Mouse (Mus musculus): ENCODE data around the gene Rtraf. TPM values are rescaled to one million over a fixed set of nuclear protein-coding genes. Genes with fewer than 3 reads are reported as not detected.

Rtraf gene
- polyA plus RNA-seq, 1 experiment from 2014 or later, result 196 TPM

DNA sequence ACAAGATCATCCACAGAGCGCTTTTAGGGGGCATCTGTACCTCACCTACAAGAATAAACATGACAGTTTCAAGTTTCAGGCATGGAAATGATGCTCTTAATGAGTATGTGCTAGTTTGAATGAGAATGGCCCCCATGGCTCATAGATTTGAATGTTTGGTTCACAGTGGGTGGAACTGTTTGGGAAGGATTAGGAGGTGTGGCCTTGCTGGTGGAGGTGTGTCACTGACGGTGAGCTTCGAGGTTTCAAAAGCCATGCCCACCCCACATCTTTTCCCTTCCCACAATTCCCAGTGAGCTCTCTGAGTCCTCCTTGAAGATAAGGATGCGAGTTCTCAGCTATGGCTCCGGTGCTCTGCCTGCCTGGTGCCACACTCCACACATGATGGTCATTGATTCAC is 1.9 kb downstream of the Rtraf start:
- no peak for DNase-seq (ENCODE audit: low spot score)
- peaks cover 32% of the 10 kb centered on the region for H3K36me3 ChIP-seq
- peaks cover 5% of the 10 kb centered on the region; the same call in 1 of the 2 replicates for H3K4me1 ChIP-seq
- no peaks in the 10 kb centered on the region for H3K27me3 ChIP-seq (ENCODE audit: insufficient read depth, poor library complexity, severe bottlenecking)
- H3K27ac ChIP-seq, result no peak overlapping the region
- no peak overlapping the region for H3K4me3 ChIP-seq
- over 99% methylated on average over 5 of the region's 5 CpGs for WGBS
- no peaks in the 10 kb centered on the region for H3K9me3 ChIP-seq

DNA sequence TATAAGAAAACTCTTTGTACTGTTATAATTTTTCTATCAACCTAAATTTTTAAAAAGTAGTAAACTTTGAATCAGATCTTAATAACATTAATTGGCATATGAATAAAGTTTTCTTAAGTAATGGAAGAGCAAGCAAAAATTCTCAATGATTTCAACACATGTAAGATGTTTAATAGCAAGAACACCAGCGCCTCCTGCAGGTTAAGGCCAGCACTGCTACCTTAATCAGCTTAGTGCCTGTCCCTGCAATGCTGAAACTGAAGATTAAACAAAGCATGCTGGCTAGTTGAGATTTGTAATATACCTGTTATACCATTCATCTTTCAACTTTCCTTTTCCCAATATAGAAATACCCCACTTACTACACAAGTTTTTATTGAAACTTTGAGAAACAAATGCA is 5.7 kb downstream of the Rtraf start:
- peaks cover 68% of the 10 kb centered on the region for H3K36me3 ChIP-seq
- H3K9me3 ChIP-seq, result no peaks in the 10 kb centered on the region
- WGBS, result 10% methylated on average over 1 of the region's 1 CpGs
- peaks cover 5% of the 10 kb centered on the region; the same call in 1 of the 2 replicates for H3K4me1 ChIP-seq
- DNase-seq (ENCODE audit: low spot score), result no peak
- no peaks in the 10 kb centered on the region for H3K27me3 ChIP-seq (ENCODE audit: insufficient read depth, poor library complexity, severe bottlenecking)
- H3K4me3 ChIP-seq, result no peak overlapping the region
- H3K27ac ChIP-seq, result no peak overlapping the region

DNA sequence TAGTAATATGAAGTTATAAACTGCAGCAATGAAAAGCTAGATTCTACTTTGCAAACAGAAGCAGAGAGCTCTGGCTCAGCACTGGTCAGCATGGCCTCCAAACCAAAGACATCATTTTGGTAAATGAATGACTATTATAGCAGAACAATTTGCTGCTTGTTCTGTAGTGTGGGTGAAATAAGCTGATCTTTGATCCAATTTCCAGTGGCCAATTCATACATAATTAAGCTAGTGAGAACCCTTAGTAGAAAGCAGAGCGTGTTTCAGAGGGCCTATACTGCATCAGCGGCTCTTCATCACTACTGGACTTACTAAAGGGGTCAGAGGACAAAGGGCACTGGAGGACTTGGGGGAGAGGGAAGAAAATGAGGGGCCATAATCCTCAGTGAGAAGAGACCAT is 10.6 kb downstream of the Rtraf start:
- H3K36me3 ChIP-seq, result peaks cover 75% of the 10 kb centered on the region
- WGBS, result 90% methylated on average over 2 of the region's 2 CpGs
- no peak for DNase-seq (ENCODE audit: low spot score)

DNA sequence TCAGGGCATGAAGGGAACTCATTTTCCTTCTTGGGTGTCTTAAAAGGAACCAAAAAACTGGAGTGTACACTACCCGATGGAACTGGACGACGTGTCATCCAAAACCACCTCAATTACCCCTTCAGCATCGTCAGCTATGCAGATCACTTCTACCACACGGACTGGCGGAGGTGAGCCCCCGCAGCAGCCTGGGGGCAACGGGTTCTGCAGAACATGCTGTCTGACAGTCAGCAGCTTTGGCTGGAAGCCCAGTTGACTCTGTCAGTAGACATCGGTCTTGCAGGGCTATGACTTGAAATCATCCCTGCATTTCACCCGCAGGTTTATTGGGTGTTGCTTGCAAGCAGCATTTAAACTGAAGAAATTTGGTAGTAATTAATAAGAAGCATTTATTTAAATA is 13.7 kb downstream of the Rtraf start:
- H3K4me1 ChIP-seq, result no peaks in the 10 kb centered on the region
- no peak overlapping the region for H3K4me3 ChIP-seq
- no peak overlapping the region for H3K27ac ChIP-seq
- no peaks in the 10 kb centered on the region for H3K27me3 ChIP-seq (ENCODE audit: insufficient read depth, poor library complexity, severe bottlenecking)
- peaks cover 76% of the 10 kb centered on the region for H3K36me3 ChIP-seq
- DNase-seq (ENCODE audit: low spot score), result no peak
- H3K9me3 ChIP-seq, result no peaks in the 10 kb centered on the region
- WGBS, result 78% methylated on average over 10 of the region's 10 CpGs

More for the DNA sequence above, 10.6 kb downstream of the Rtraf start:
- no peak overlapping the region for H3K4me3 ChIP-seq
- no peaks in the 10 kb centered on the region for H3K27me3 ChIP-seq (ENCODE audit: insufficient read depth, poor library complexity, severe bottlenecking)
- no peaks in the 10 kb centered on the region for H3K4me1 ChIP-seq
- no peaks in the 10 kb centered on the region for H3K9me3 ChIP-seq
- H3K27ac ChIP-seq, result no peak overlapping the region

DNA sequence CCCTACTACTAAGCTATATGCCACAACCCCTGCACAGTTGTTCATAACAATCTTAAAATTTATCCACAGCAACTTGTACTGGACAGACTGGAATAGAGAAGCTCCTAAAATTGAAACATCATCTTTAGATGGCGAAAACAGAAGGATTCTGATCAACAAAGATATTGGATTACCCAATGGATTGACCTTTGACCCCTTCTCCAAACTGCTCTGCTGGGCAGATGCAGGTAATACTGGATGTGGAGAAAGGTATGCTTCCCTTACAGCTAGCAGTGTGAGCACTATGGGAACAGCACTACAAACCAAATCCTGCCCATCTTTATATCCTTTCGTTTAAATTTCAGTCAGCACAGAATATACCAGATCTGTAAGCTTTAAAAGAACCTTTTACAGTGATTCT is 15.8 kb downstream of the Rtraf start:
- no peak overlapping the region for H3K27ac ChIP-seq
- no peak overlapping the region for H3K4me3 ChIP-seq
- peaks cover 10% of the 10 kb centered on the region for H3K4me1 ChIP-seq
- peaks cover 75% of the 10 kb centered on the region for H3K36me3 ChIP-seq
- WGBS, result 92% methylated on average over 2 of the region's 2 CpGs
- H3K9me3 ChIP-seq, result no peaks in the 10 kb centered on the region
- no peak for DNase-seq (ENCODE audit: low spot score)
- H3K27me3 ChIP-seq (ENCODE audit: insufficient read depth, poor library complexity, severe bottlenecking), result no peaks in the 10 kb centered on the region

DNA sequence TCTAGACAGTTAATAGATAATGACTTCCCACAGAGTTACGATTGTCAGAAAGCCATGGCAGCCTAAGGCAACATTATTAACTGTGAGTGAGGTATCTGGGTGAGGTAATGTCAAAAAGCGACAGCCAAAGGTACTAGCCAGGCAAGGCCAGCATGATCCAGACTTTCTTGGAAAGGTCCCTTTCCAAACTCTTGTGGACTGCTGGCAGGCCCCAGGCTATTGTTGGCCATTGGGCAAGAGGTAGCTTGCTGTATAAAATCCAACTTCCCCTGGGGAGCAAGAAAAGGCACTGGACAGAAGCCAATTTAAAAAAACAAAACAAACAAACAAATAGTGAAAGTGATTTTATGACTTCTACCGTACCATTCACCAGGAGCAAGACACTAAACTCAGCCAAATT is 16.3 kb downstream of the Rtraf start:
- peaks cover 73% of the 10 kb centered on the region for H3K36me3 ChIP-seq
- no peaks in the 10 kb centered on the region for H3K9me3 ChIP-seq
- H3K4me1 ChIP-seq, result peaks cover 10% of the 10 kb centered on the region
- H3K27ac ChIP-seq, result no peak overlapping the region
- no peaks in the 10 kb centered on the region for H3K27me3 ChIP-seq (ENCODE audit: insufficient read depth, poor library complexity, severe bottlenecking)
- no peak for DNase-seq (ENCODE audit: low spot score)
- no peak overlapping the region for H3K4me3 ChIP-seq
- WGBS, result 82% methylated on average over 3 of the region's 3 CpGs

DNA sequence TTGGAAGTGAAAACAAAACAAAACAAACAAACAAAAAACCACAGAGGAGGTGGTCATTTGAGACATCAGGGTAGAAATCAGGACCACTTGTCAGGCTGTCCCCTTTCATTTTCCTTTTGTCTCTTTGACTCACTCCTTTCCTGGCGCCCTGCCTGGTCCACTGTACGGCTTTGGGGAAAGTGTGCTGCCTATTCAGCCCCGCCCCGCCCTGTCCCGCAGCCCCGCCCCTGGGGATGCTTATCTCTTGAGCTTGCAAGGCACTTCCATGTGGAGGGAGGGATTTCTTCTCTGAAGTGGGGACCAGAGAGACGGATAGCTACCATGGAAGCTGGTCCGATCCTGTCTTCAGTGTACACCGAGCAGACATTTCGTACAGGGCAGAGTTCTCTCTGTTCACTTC is 20.0 kb downstream of the Rtraf start:
- DNase-seq (ENCODE audit: low spot score), result no peak
- Histone ChIP-seq H3K4me1 (peaks cover 10% of the 10 kb centered on the region), H3K36me3 (peaks cover 82% of the 10 kb centered on the region), H3K27me3 (ENCODE audit: insufficient read depth, poor library complexity, severe bottlenecking) (no peaks in the 10 kb centered on the region), H3K4me3 (no peak overlapping the region), H3K9me3 (no peaks in the 10 kb centered on the region), H3K27ac (no peak overlapping the region)
- 35% methylated on average over 10 of the region's 10 CpGs for WGBS

DNA sequence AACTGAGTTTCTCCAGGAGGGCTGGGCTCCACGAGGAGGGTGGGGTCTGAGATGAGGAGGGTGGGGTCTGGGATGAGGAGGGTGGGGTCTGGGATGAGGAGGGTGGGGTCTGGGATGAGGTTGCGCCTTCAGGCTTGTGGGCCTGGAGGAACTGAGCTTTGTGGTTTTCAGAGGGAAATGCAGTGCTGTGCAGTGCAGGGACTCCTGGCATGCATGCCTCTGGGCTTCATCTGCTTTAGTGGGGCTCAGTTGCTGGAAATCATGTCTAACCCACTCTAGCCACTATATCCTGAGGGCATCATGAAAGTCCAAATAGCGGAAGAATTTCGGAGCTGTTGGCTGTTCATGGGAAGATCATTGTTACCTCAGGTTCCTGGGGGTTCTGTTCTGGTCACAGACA is 20.4 kb downstream of the Rtraf start:
- H3K4me3 ChIP-seq, result no peak overlapping the region

DNA sequence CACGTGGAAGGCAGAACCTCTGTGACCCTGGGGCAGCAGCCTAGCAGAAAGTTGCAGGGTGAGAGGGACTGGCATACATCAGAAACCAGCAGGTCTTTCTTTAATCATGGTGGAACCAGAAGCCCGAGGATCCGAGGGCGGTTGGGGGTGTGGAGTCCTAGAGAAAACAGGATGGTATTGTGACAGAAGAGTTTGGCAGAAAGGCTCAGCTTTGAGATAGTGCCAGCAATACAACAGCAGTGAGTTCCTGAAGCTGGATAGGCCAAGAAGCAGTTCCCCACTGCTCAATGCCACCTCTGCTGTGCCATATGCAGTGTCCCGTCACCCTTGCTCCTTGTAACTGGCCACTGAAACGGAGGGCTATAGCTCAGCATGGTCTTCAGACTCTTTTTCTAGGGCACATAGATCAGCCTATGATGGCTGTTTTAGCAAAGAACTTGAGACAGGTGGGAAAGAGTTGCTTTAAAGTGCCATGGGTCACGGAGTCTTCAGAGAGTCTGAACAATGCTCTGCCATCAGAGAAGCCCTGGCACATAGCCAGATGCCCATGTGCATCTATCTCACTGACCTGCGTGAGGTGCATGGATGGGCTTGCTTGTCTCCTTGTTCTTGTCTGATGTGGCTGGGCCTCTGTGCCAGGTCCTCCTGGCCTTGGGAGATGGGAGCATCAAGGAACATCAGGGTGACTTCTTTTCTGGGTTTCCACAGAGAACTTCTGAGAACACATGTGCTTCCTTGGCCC is 22.0 kb downstream of the Rtraf start:
- H3K27ac ChIP-seq, result no peak overlapping the region
- H3K36me3 ChIP-seq, result peaks cover 94% of the 10 kb centered on the region
- no peak overlapping the region for H3K4me3 ChIP-seq
- H3K9me3 ChIP-seq, result no peaks in the 10 kb centered on the region
- H3K27me3 ChIP-seq (ENCODE audit: insufficient read depth, poor library complexity, severe bottlenecking), result no peaks in the 10 kb centered on the region
- WGBS, result 84% methylated on average over 8 of the region's 8 CpGs
- peaks cover 16% of the 10 kb centered on the region for H3K4me1 ChIP-seq
- DNase-seq (ENCODE audit: low spot score), result no peak

More for the DNA sequence above, 20.4 kb downstream of the Rtraf start:
- H3K27ac ChIP-seq, result no peak overlapping the region
- peaks cover 86% of the 10 kb centered on the region for H3K36me3 ChIP-seq
- H3K4me1 ChIP-seq, result peaks cover 10% of the 10 kb centered on the region
- no peaks in the 10 kb centered on the region for H3K9me3 ChIP-seq
- no peak for DNase-seq (ENCODE audit: low spot score)
- no peaks in the 10 kb centered on the region for H3K27me3 ChIP-seq (ENCODE audit: insufficient read depth, poor library complexity, severe bottlenecking)
- 65% methylated on average over 4 of the region's 4 CpGs for WGBS

DNA sequence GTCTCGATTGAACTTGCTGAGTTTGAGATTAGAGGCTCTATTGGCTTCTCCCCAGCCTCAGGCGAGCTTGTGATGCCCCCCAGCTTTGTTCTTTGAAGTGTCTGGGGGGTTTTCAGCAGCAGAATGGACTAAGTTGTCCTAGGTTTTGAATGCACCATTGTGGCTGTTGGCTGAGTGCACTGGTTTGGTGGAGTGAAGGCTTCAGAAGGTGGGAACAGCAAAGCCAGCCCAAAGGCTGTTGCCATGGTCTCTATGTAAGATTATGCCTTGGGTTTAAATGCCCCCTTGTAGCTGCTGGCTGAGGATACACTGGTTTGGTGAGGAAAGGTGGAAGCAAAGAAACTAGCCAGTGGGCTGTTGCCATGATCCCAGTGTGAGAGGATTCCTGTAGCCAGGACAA is 23.1 kb downstream of the Rtraf start:
- 54% methylated on average over 2 of the region's 2 CpGs for WGBS
- H3K4me1 ChIP-seq, result peaks cover 25% of the 10 kb centered on the region
- H3K4me3 ChIP-seq, result no peak overlapping the region
- peaks cover 90% of the 10 kb centered on the region for H3K36me3 ChIP-seq
- H3K9me3 ChIP-seq, result no peaks in the 10 kb centered on the region
- no peaks in the 10 kb centered on the region for H3K27me3 ChIP-seq (ENCODE audit: insufficient read depth, poor library complexity, severe bottlenecking)
- DNase-seq (ENCODE audit: low spot score), result no peak
- no peak overlapping the region for H3K27ac ChIP-seq

DNA sequence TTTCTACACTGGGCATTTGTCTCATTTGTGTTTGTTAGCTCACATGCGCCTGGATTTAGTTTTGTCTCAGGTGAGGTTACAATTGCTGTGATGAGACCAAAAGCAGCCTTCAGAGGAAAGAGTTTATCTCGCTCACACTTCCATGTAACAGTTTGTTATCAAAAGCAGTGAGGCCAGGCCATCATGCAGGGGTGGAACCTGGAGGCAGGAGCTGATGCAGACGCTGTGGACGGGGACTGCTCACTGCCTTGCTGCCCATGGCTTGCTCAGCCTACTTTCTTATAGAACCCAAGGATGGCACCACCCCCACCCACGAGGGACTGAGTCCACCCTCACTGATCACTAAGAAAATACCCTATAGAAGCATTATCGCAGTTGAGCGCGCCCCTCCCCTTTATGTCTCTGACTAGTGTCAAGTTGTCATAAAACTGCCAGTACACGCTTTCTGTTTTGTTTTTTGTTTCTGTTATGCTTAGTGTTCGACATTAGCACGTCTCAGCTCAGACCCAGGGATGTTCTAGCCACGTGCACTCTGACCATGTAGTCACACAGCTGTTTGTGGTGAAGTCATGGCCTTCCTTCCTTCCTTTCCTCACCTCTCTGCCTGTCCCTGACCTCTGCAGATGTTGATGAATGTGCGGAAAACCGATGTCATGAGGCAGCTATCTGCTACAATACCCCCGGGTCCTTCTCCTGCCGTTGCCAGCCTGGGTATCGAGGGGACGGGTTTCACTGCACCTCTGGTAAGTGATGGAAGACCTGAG is 26.9 kb downstream of the Rtraf start:
- Histone ChIP-seq H3K27me3 (ENCODE audit: insufficient read depth, poor library complexity, severe bottlenecking) (no peaks in the 10 kb centered on the region), H3K36me3 (peaks cover 91% of the 10 kb centered on the region), H3K27ac (no peak overlapping the region), H3K4me3 (no peak overlapping the region), H3K4me1 (peaks cover 14% of the 10 kb centered on the region), H3K9me3 (no peaks in the 10 kb centered on the region)
- 65% methylated on average over 18 of the region's 18 CpGs for WGBS
- no peak for DNase-seq (ENCODE audit: low spot score)

DNA sequence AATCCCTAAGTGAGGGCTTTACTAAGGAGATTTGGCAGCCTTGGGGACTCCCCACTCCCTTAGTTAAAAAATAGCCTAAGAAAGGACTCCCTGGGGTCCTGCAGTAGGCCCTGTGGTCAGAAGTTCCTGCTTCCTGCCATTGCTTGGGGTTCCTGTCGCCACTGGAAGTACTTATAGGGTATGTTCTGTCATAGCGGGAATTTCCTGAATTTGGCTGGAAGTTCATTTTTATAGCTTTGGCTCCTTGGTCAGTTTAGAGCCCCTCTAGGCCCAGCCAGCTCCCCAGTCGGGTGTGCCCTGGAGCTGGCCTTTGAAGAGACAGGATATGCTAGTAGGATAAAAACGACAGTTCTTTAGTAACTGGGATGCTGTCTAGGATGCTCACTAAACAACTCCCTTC is 28.7 kb downstream of the Rtraf start:
- H3K27ac ChIP-seq, result no peak overlapping the region
- WGBS, result 59% methylated on average over 4 of the region's 4 CpGs
- peaks cover 89% of the 10 kb centered on the region for H3K36me3 ChIP-seq

DNA sequence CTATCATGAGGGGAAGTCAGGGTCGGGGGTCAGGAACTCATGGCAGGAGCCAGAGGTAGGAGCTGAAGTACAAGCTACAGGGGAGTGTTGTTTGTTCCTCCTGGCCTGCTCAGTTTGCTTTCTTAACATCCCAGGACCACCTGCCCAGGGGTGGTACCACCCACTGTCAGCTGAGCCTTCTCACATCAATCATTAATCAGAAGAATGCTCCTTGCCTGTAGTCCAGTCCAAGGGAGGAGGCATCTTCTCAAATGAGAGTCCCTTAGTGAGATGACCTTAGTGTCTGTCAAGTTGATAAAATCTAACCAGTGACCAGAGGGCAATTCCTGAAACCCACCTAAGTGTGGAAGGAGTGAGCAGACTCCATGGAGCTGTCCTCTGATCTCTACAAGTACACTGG is 35.2 kb downstream of the Rtraf start:
- WGBS, result 72% methylated on average over 1 of the region's 1 CpGs
- peaks cover 62% of the 10 kb centered on the region for H3K36me3 ChIP-seq

More for the DNA sequence above, 28.7 kb downstream of the Rtraf start:
- no peaks in the 10 kb centered on the region for H3K9me3 ChIP-seq
- H3K4me3 ChIP-seq, result no peak overlapping the region
- DNase-seq (ENCODE audit: low spot score), result no peak
- H3K4me1 ChIP-seq, result peaks cover 14% of the 10 kb centered on the region
- H3K27me3 ChIP-seq (ENCODE audit: insufficient read depth, poor library complexity, severe bottlenecking), result no peaks in the 10 kb centered on the region

More for the DNA sequence above, 35.2 kb downstream of the Rtraf start:
- Histone ChIP-seq H3K4me1 (peaks cover 14% of the 10 kb centered on the region; the same call in 1 of the 2 replicates), H3K27ac (no peak overlapping the region), H3K27me3 (ENCODE audit: insufficient read depth, poor library complexity, severe bottlenecking) (no peaks in the 10 kb centered on the region), H3K4me3 (no peak overlapping the region), H3K9me3 (no peaks in the 10 kb centered on the region)
- no peak for DNase-seq (ENCODE audit: low spot score)

Measured in heart, embryonic 10.5 days (tissue).